Mouse (Mus musculus): Measurements from ENCODE around the gene Akap13. TPM values are rescaled to one million over a fixed set of nuclear protein-coding genes. Genes with fewer than 3 reads are reported as not detected.

Gene Akap13
- polyA plus RNA-seq, 1 experiment from 2014 or later = 29.5 TPM

GRCm38 (mm10) chr7:75536298-75536697, 81.0 kb downstream of the Akap13 start:
- H3K4me3 ChIP-seq (ENCODE audit: low read depth, low read length) = no peak overlapping the region
- ATAC-seq (ENCODE audit: insufficient read depth, low FRiP score, low TSS enrichment) = no peak

DNA sequence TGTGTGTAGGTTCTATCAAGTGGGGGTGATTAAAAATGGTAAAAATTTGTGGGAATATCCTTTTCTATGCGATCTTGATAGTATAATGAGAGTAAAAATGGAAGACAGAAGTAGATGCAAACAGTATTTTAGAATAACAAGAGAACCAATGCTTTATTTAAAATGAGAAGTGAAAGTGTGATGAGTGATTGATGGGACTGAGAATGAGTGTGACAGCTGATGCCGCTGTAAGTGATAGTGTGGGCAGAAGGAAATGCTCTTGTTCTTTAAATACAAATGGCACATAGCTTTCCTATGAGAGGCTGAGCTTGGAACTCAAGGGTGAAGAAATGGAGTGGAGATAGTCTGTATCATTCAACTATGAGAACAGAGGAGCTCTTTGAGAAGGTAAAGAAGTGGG, 82.2 kb downstream of the Akap13 start:
- H3K9me3 ChIP-seq (ENCODE audit: control insufficient read depth, low read length) = no peaks in the 10 kb centered on the region
- no peaks in the 10 kb centered on the region for H3K27me3 ChIP-seq (ENCODE audit: control insufficient read depth, insufficient read depth, low read length)
- no peaks in the 10 kb centered on the region for H3K4me1 ChIP-seq (ENCODE audit: control insufficient read depth, insufficient read depth, low read length)
- ATAC-seq (ENCODE audit: insufficient read depth, low FRiP score, low TSS enrichment) (no peak), DNase-seq (ENCODE audit: low spot score) (no peak)
- no peak overlapping the region for H3K4me2 ChIP-seq (ENCODE audit: low read depth)
- H3K36me3 ChIP-seq (ENCODE audit: control insufficient read depth, insufficient read depth, low read length) = no peaks in the 10 kb centered on the region
- H3K4me3 ChIP-seq (ENCODE audit: low read depth, low read length) = no peak overlapping the region
- no peak overlapping the region for H3K27ac ChIP-seq (ENCODE audit: low read depth, low read length)
- WGBS = 88% methylated on average over 2 of the region's 2 CpGs
- H3K9ac ChIP-seq (ENCODE audit: low read length) = no peak overlapping the region

More at GRCm38 (mm10) chr7:75536298-75536697, 81.0 kb downstream of the Akap13 start:
- whole genome bisulfite sequencing = 83% methylated on average over 5 of the region's 5 CpGs
- H3K4me1 ChIP-seq (ENCODE audit: control insufficient read depth, insufficient read depth, low read length) = no peaks in the 10 kb centered on the region
- no peaks in the 10 kb centered on the region for H3K36me3 ChIP-seq (ENCODE audit: control insufficient read depth, insufficient read depth, low read length)
- H3K27ac ChIP-seq (ENCODE audit: low read depth, low read length) = no peak overlapping the region
- H3K9ac ChIP-seq (ENCODE audit: low read length) = no peak overlapping the region
- H3K27me3 ChIP-seq (ENCODE audit: control insufficient read depth, insufficient read depth, low read length) = no peaks in the 10 kb centered on the region
- no peak overlapping the region for H3K4me2 ChIP-seq (ENCODE audit: low read depth)
- no peaks in the 10 kb centered on the region for H3K9me3 ChIP-seq (ENCODE audit: control insufficient read depth, low read length)
- DNase-seq (ENCODE audit: low spot score) = no peak

GRCm38 (mm10) chr7:75538513-75538912, 83.2 kb downstream of the Akap13 start:
- DNase-seq (ENCODE audit: low spot score) = no peak
- 89% methylated on average over 3 of the region's 3 CpGs for WGBS
- no peak overlapping the region for H3K27ac ChIP-seq (ENCODE audit: low read depth, low read length)
- no peak overlapping the region for H3K4me2 ChIP-seq (ENCODE audit: low read depth)
- H3K36me3 ChIP-seq (ENCODE audit: control insufficient read depth, insufficient read depth, low read length) = no peaks in the 10 kb centered on the region
- ATAC-seq (ENCODE audit: insufficient read depth, low FRiP score, low TSS enrichment) = no peak
- no peak overlapping the region for H3K4me3 ChIP-seq (ENCODE audit: low read depth, low read length)
- H3K9ac ChIP-seq (ENCODE audit: low read length) = no peak overlapping the region
- no peaks in the 10 kb centered on the region for H3K9me3 ChIP-seq (ENCODE audit: control insufficient read depth, low read length)
- no peaks in the 10 kb centered on the region for H3K4me1 ChIP-seq (ENCODE audit: control insufficient read depth, insufficient read depth, low read length)
- H3K27me3 ChIP-seq (ENCODE audit: control insufficient read depth, insufficient read depth, low read length) = no peaks in the 10 kb centered on the region

DNA sequence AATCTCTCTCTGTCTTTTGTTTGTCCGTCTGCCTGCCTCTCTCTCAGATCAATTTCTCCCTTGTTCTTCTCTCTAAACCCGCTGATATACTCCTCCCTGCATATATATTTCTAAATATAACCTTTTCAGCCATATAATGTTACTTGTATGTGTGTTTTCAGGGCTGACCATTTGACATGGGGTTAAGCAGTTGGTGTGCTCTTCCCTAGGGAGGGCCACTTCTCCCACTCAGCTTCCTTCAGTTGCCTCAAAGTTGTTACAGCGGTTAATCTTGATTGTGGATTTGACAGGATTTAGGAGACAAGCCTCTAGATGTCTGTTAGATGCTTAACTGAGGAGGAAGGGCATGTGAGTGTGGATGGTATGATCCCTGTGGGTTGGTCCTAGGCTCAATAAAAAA, 83.8 kb downstream of the Akap13 start:
- Histone ChIP-seq H3K9me3 (ENCODE audit: control insufficient read depth, low read length) (no peaks in the 10 kb centered on the region), H3K4me2 (ENCODE audit: low read depth) (no peak overlapping the region), H3K27ac (ENCODE audit: low read depth, low read length) (no peak overlapping the region), H3K4me3 (ENCODE audit: low read depth, low read length) (no peak overlapping the region), H3K36me3 (ENCODE audit: control insufficient read depth, insufficient read depth, low read length) (no peaks in the 10 kb centered on the region), H3K9ac (ENCODE audit: low read length) (no peak overlapping the region), H3K27me3 (ENCODE audit: control insufficient read depth, insufficient read depth, low read length) (no peaks in the 10 kb centered on the region), H3K4me1 (ENCODE audit: control insufficient read depth, insufficient read depth, low read length) (no peaks in the 10 kb centered on the region)
- no peak for DNase-seq (ENCODE audit: low spot score)
- 77% methylated on average over 3 of the region's 3 CpGs for WGBS
- ATAC-seq (ENCODE audit: insufficient read depth, low FRiP score, low TSS enrichment) = no peak

GRCm38 (mm10) chr7:75549856-75550255, 94.5 kb downstream of the Akap13 start:
- Histone ChIP-seq H3K9ac (ENCODE audit: low read length) (no peak overlapping the region), H3K9me3 (ENCODE audit: control insufficient read depth, low read length) (no peaks in the 10 kb centered on the region), H3K4me3 (ENCODE audit: low read depth, low read length) (no peak overlapping the region), H3K4me2 (ENCODE audit: low read depth) (no peak overlapping the region), H3K4me1 (ENCODE audit: control insufficient read depth, insufficient read depth, low read length) (no peaks in the 10 kb centered on the region), H3K27ac (ENCODE audit: low read depth, low read length) (no peak overlapping the region), H3K27me3 (ENCODE audit: control insufficient read depth, insufficient read depth, low read length) (no peaks in the 10 kb centered on the region), H3K36me3 (ENCODE audit: control insufficient read depth, insufficient read depth, low read length) (no peaks in the 10 kb centered on the region)
- WGBS = 85% methylated on average over 3 of the region's 3 CpGs
- DNase-seq (ENCODE audit: low spot score) = no peak
- no peak for ATAC-seq (ENCODE audit: insufficient read depth, low FRiP score, low TSS enrichment)

DNA sequence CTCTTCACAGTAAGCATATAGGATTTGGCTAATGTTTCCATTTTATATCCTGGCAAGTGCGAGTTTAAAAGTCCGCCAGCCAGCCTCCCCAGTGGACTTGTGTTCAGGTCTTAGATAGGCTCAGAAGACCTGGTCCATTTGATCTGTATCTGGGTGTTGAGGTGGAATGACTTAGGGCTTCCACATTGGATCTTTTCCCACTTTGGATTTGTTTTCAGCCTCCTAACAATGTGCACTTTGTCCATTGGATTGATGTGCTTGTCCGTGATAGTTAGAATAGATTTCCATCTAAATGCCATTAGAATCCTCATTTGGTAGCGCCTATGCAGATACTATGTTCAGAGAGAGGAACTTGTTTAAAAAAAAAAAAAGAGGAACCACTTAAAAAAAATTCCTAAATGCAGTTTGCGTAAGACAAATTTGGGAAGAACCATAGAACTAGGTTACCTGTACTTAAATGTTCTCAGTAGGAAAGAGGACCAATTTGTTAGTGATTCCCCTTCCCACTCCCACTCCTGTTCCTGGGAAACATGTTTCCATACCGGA, 95.5 kb downstream of the Akap13 start:
- H3K27ac ChIP-seq (ENCODE audit: low read depth, low read length) = no peak overlapping the region
- no peaks in the 10 kb centered on the region for H3K27me3 ChIP-seq (ENCODE audit: control insufficient read depth, insufficient read depth, low read length)
- H3K9ac ChIP-seq (ENCODE audit: low read length) = no peak overlapping the region
- no peak overlapping the region for H3K4me2 ChIP-seq (ENCODE audit: low read depth)
- H3K36me3 ChIP-seq (ENCODE audit: control insufficient read depth, insufficient read depth, low read length) = no peaks in the 10 kb centered on the region
- WGBS = 90% methylated on average over 6 of the region's 6 CpGs
- no peaks in the 10 kb centered on the region for H3K9me3 ChIP-seq (ENCODE audit: control insufficient read depth, low read length)
- ATAC-seq (ENCODE audit: insufficient read depth, low FRiP score, low TSS enrichment) = no peak
- no peak overlapping the region for H3K4me3 ChIP-seq (ENCODE audit: low read depth, low read length)
- H3K4me1 ChIP-seq (ENCODE audit: control insufficient read depth, insufficient read depth, low read length) = no peaks in the 10 kb centered on the region
- no peak for DNase-seq (ENCODE audit: low spot score)

GRCm38 (mm10) chr7:75553002-75553666, 97.8 kb downstream of the Akap13 start:
- Histone ChIP-seq H3K27me3 (ENCODE audit: control insufficient read depth, insufficient read depth, low read length) (no peaks in the 10 kb centered on the region), H3K36me3 (ENCODE audit: control insufficient read depth, insufficient read depth, low read length) (no peaks in the 10 kb centered on the region), H3K9me3 (ENCODE audit: control insufficient read depth, low read length) (no peaks in the 10 kb centered on the region), H3K4me2 (ENCODE audit: low read depth) (no peak overlapping the region), H3K4me3 (ENCODE audit: low read depth, low read length) (no peak overlapping the region), H3K27ac (ENCODE audit: low read depth, low read length) (no peak overlapping the region), H3K9ac (ENCODE audit: low read length) (no peak overlapping the region), H3K4me1 (ENCODE audit: control insufficient read depth, insufficient read depth, low read length) (no peaks in the 10 kb centered on the region)
- WGBS = 67% methylated on average over 8 of the region's 8 CpGs
- DNase-seq (ENCODE audit: low spot score) (no peak), ATAC-seq (ENCODE audit: insufficient read depth, low FRiP score, low TSS enrichment) (no peak)

GRCm38 (mm10) chr7:75553667-75554045, 98.3 kb downstream of the Akap13 start:
- no peaks in the 10 kb centered on the region for H3K9me3 ChIP-seq (ENCODE audit: control insufficient read depth, low read length)
- H3K27me3 ChIP-seq (ENCODE audit: control insufficient read depth, insufficient read depth, low read length) = no peaks in the 10 kb centered on the region
- ATAC-seq (ENCODE audit: insufficient read depth, low FRiP score, low TSS enrichment) (no peak), DNase-seq (ENCODE audit: low spot score) (no peak)
- no peak overlapping the region for H3K4me3 ChIP-seq (ENCODE audit: low read depth, low read length)
- no peaks in the 10 kb centered on the region for H3K4me1 ChIP-seq (ENCODE audit: control insufficient read depth, insufficient read depth, low read length)
- no peaks in the 10 kb centered on the region for H3K36me3 ChIP-seq (ENCODE audit: control insufficient read depth, insufficient read depth, low read length)
- H3K9ac ChIP-seq (ENCODE audit: low read length) = no peak overlapping the region
- no peak overlapping the region for H3K4me2 ChIP-seq (ENCODE audit: low read depth)
- no peak overlapping the region for H3K27ac ChIP-seq (ENCODE audit: low read depth, low read length)

GRCm38 (mm10) chr7:75554065-75554464, 98.7 kb downstream of the Akap13 start:
- Histone ChIP-seq H3K27ac (ENCODE audit: low read depth, low read length) (no peak overlapping the region), H3K4me2 (ENCODE audit: low read depth) (no peak overlapping the region), H3K36me3 (ENCODE audit: control insufficient read depth, insufficient read depth, low read length) (no peaks in the 10 kb centered on the region), H3K27me3 (ENCODE audit: control insufficient read depth, insufficient read depth, low read length) (no peaks in the 10 kb centered on the region), H3K4me1 (ENCODE audit: control insufficient read depth, insufficient read depth, low read length) (no peaks in the 10 kb centered on the region), H3K4me3 (ENCODE audit: low read depth, low read length) (no peak overlapping the region), H3K9ac (ENCODE audit: low read length) (no peak overlapping the region), H3K9me3 (ENCODE audit: control insufficient read depth, low read length) (no peaks in the 10 kb centered on the region)
- ATAC-seq (ENCODE audit: insufficient read depth, low FRiP score, low TSS enrichment) (no peak), DNase-seq (ENCODE audit: low spot score) (no peak)
